ENCODE assay signal across 9 mouse cellular contexts in genomic region chr14:13355569-13356362, GRCm38 (mm10).
DNase-seq lines count a peak whose midpoint lies in the region; ATAC-seq lines count a peak whose summit lies in the region.
"Had no signal": no experiment of that assay in that cellular context is flagged by ENCODE, and none has a peak within 500 bp of the region (broad histone marks: within the 10 kb centered on the region; RNA-seq: fewer than 3 reads in every experiment).

No protein-coding gene starts in this region.

- H3K9me3 ChIP-seq in heart, embryonic 10.5 days, result no peaks in the 10 kb centered on the region
- H3K9me3 ChIP-seq in hindbrain, embryonic 12.5 days (replicated peaks), result no peaks in the 10 kb centered on the region
- H3K9me3 ChIP-seq: limb, embryonic 12.5 days had no signal

- ATAC-seq in hindbrain, embryonic 12.5 days (ENCODE audit: low FRiP score), result peak; percentile 58; the same call in 1 of the 2 replicates

- H3K36me3 ChIP-seq in heart, embryonic 10.5 days, result no peaks in the 10 kb centered on the region
- no peaks in the 10 kb centered on the region for H3K36me3 ChIP-seq in hindbrain, embryonic 12.5 days
- H3K36me3 ChIP-seq: limb, embryonic 12.5 days had no signal

- intact Hi-C loops in heart, postnatal 14 days (cut with DNase I), result loop anchor here (1.0 to 5.0 kb wide), 3 partner anchors 547 to 742 kb away; no protein-coding TSS in a partner anchor

- peak; percentile 39 to 57 for DNase-seq in heart, postnatal 14 days
- DNase-seq in heart, embryonic 10.5 days (ENCODE audit: low spot score), result no peak
- DNase-seq in adrenal gland, adult 2 months, result peak; percentile 42
- DNase-seq in embryo, embryonic 10.5 days (ENCODE audit: low spot score), result peak; percentile 94
- DNase-seq in layer of hippocampus, adult 18-20 months (ENCODE audit: low spot score in 2 of 2), result peak; percentile 41 to 84
- peak; percentile 63 for DNase-seq in lung, postnatal 14 days
- peak; percentile 67 for DNase-seq in right cerebral cortex, adult 18-20 months

- H3K4me1 ChIP-seq in heart, embryonic 10.5 days, result no peaks in the 10 kb centered on the region
- no peaks in the 10 kb centered on the region for H3K4me1 ChIP-seq in hindbrain, embryonic 12.5 days
- H3K4me1 ChIP-seq: limb, embryonic 12.5 days had no signal

- no peak overlapping the region for H3K4me3 ChIP-seq in heart, embryonic 10.5 days
- H3K4me3 ChIP-seq in hindbrain, embryonic 12.5 days, result no peak overlapping the region
- H3K4me3 ChIP-seq: limb, embryonic 12.5 days had no signal

- no peaks in the 10 kb centered on the region for H3K27me3 ChIP-seq in heart, embryonic 10.5 days (ENCODE audit: insufficient read depth, poor library complexity, severe bottlenecking)
- H3K27me3 ChIP-seq in hindbrain, embryonic 12.5 days, result no peaks in the 10 kb centered on the region
- H3K27me3 ChIP-seq: limb, embryonic 12.5 days had no signal

- H3K27ac ChIP-seq in heart, embryonic 10.5 days, result no peak overlapping the region
- no peak overlapping the region for H3K27ac ChIP-seq in hindbrain, embryonic 12.5 days
- H3K27ac ChIP-seq: limb, embryonic 12.5 days had no signal

- H3K9ac ChIP-seq in hindbrain, embryonic 12.5 days, result no peak overlapping the region
- H3K9ac ChIP-seq: limb, embryonic 12.5 days had no signal

- H3K4me2 ChIP-seq in hindbrain, embryonic 12.5 days (replicated peaks), result no peak overlapping the region
- H3K4me2 ChIP-seq: limb, embryonic 12.5 days had no signal

- WGBS in heart, embryonic 10.5 days, result 22% methylated on average over 7 of the region's 7 CpGs
- WGBS in hindbrain, embryonic 12.5 days, result 16% methylated on average over 7 of the region's 7 CpGs
